Mouse (Mus musculus): ENCODE measurements around the gene Smg9. TPM values are rescaled to one million over a fixed set of nuclear protein-coding genes. Genes with fewer than 3 reads are reported as not detected.

Smg9 gene
- total RNA-seq, 1 experiment from 2014 or later: 25.2 TPM

GRCm38 (mm10) chr7:24405649-24406048 lies 6.2 kb downstream of the Smg9 start:
- no peak for ATAC-seq (replicated peaks; ENCODE audit: low read depth, poor library complexity, severe bottlenecking)

GRCm38 (mm10) chr7:24406528-24407344 lies 7.3 kb downstream of the Smg9 start:
- ATAC-seq (replicated peaks; ENCODE audit: low read depth, poor library complexity, severe bottlenecking): peak; percentile 75

GRCm38 (mm10) chr7:24408186-24408585 lies 8.8 kb downstream of the Smg9 start:
- ATAC-seq (replicated peaks; ENCODE audit: low read depth, poor library complexity, severe bottlenecking): no peak

- no peak for ATAC-seq (replicated peaks; ENCODE audit: low read depth, poor library complexity, severe bottlenecking)
Measured at GRCm38 (mm10) chr7:24410123-24410522, 10.7 kb downstream of the Smg9 start.

- no peak for ATAC-seq (replicated peaks; ENCODE audit: low read depth, poor library complexity, severe bottlenecking)
Measured at GRCm38 (mm10) chr7:24410831-24411230, 11.4 kb downstream of the Smg9 start.

GRCm38 (mm10) chr7:24413630-24414029 lies 14.2 kb downstream of the Smg9 start:
- no peak for ATAC-seq (replicated peaks; ENCODE audit: low read depth, poor library complexity, severe bottlenecking)

GRCm38 (mm10) chr7:24415261-24415660 lies 15.8 kb downstream of the Smg9 start:
- no peak for ATAC-seq (replicated peaks; ENCODE audit: low read depth, poor library complexity, severe bottlenecking)

- no peak for ATAC-seq (replicated peaks; ENCODE audit: low read depth, poor library complexity, severe bottlenecking)
Measured at GRCm38 (mm10) chr7:24419579-24419978, 20.2 kb downstream of the Smg9 start.

GRCm38 (mm10) chr7:24421648-24422047 lies 22.2 kb downstream of the Smg9 start:
- no peak for ATAC-seq (replicated peaks; ENCODE audit: low read depth, poor library complexity, severe bottlenecking)

GRCm38 (mm10) chr7:24422251-24422650 lies 22.8 kb downstream of the Smg9 start:
- no peak for ATAC-seq (replicated peaks; ENCODE audit: low read depth, poor library complexity, severe bottlenecking)

- no peak for ATAC-seq (replicated peaks; ENCODE audit: low read depth, poor library complexity, severe bottlenecking)
Measured at GRCm38 (mm10) chr7:24423107-24423763, 23.8 kb downstream of the Smg9 start.

- no peak for ATAC-seq (replicated peaks; ENCODE audit: low read depth, poor library complexity, severe bottlenecking)
Measured at GRCm38 (mm10) chr7:24423956-24424732, 24.7 kb downstream of the Smg9 start.

GRCm38 (mm10) chr7:24425919-24426318 lies 26.5 kb downstream of the Smg9 start:
- no peak for ATAC-seq (replicated peaks; ENCODE audit: low read depth, poor library complexity, severe bottlenecking)

GRCm38 (mm10) chr7:24427168-24427567 lies 27.7 kb downstream of the Smg9 start:
- ATAC-seq (replicated peaks; ENCODE audit: low read depth, poor library complexity, severe bottlenecking): no peak

- no peak for ATAC-seq (replicated peaks; ENCODE audit: low read depth, poor library complexity, severe bottlenecking)
Measured at GRCm38 (mm10) chr7:24428725-24429124, 29.3 kb downstream of the Smg9 start.

GRCm38 (mm10) chr7:24429413-24430112 lies 30.1 kb downstream of the Smg9 start:
- no peak for ATAC-seq (replicated peaks; ENCODE audit: low read depth, poor library complexity, severe bottlenecking)

GRCm38 (mm10) chr7:24430551-24431345 lies 31.3 kb downstream of the Smg9 start:
- peak; percentile 45; the same call in 1 of the 2 replicates for ATAC-seq (replicated peaks; ENCODE audit: low read depth, poor library complexity, severe bottlenecking)

- ATAC-seq (replicated peaks; ENCODE audit: low read depth, poor library complexity, severe bottlenecking): no peak
Measured at GRCm38 (mm10) chr7:24431713-24432112, 32.3 kb downstream of the Smg9 start.

GRCm38 (mm10) chr7:24435305-24435704 lies 35.9 kb downstream of the Smg9 start:
- ATAC-seq (replicated peaks; ENCODE audit: low read depth, poor library complexity, severe bottlenecking): no peak
